In genomic region chr13:63336335-63336734, GRCm38 (mm10) we compare ENCODE assay signal across 8 mouse cellular contexts.
DNase-seq lines count a peak whose midpoint lies in the region; ATAC-seq and TF ChIP-seq lines count a peak whose summit lies in the region.

No protein-coding gene starts in this region.

- peak; percentile 75 for ATAC-seq in hindbrain, postnatal 0 days
- peak; percentile 88 for ATAC-seq in midbrain, embryonic 15.5 days (replicated peaks)
- ATAC-seq in intestine, embryonic 15.5 days = no peak; the same call in 1 of the 2 replicates

- no peaks in the 10 kb centered on the region for H3K9me3 ChIP-seq in embryonic facial prominence, embryonic 10.5 days
- no peaks in the 10 kb centered on the region for H3K9me3 ChIP-seq in hindbrain, postnatal 0 days (ENCODE audit: low read length)
- H3K9me3 ChIP-seq in midbrain, embryonic 15.5 days = no peaks in the 10 kb centered on the region
- H3K9me3 ChIP-seq in intestine, embryonic 15.5 days = no peaks in the 10 kb centered on the region

- WGBS in embryonic facial prominence, embryonic 10.5 days = 48% methylated on average over 7 of the region's 7 CpGs
- 34% methylated on average over 7 of the region's 7 CpGs for WGBS in hindbrain, postnatal 0 days
- WGBS in midbrain, embryonic 15.5 days = 18% methylated on average over 7 of the region's 7 CpGs
- 68% methylated on average over 7 of the region's 7 CpGs for WGBS in intestine, embryonic 15.5 days

- no peaks in the 10 kb centered on the region for H3K27me3 ChIP-seq in embryonic facial prominence, embryonic 10.5 days (replicated peaks; ENCODE audit: low read depth, poor library complexity, severe bottlenecking)
- no peaks in the 10 kb centered on the region for H3K27me3 ChIP-seq in hindbrain, postnatal 0 days (ENCODE audit: insufficient read depth, low read length)
- no peaks in the 10 kb centered on the region for H3K27me3 ChIP-seq in midbrain, embryonic 15.5 days (replicated peaks)
- no peaks in the 10 kb centered on the region for H3K27me3 ChIP-seq in intestine, embryonic 15.5 days (replicated peaks)

- peaks cover 49% of the 10 kb centered on the region for H3K4me1 ChIP-seq in embryonic facial prominence, embryonic 10.5 days
- H3K4me1 ChIP-seq in hindbrain, postnatal 0 days (ENCODE audit: insufficient read depth, low read length) = no peaks in the 10 kb centered on the region; the same call in 1 of the 2 replicates
- peaks cover 8% of the 10 kb centered on the region; the same call in 1 of the 2 replicates for H3K4me1 ChIP-seq in midbrain, embryonic 15.5 days
- H3K4me1 ChIP-seq in intestine, embryonic 15.5 days (replicated peaks) = 0 out of 2 replicates have a peak, but pooled peaks cover 7% of the 10 kb centered on the region

- TF ChIP-seq CTCF in hindbrain, postnatal 0 days (IDR thresholded peaks at IDR 0.05; ENCODE audit: low read depth) = no peak

- no peak overlapping the region for H3K4me2 ChIP-seq in hindbrain, postnatal 0 days (ENCODE audit: low read depth, low read length)
- no peak overlapping the region for H3K4me2 ChIP-seq in midbrain, embryonic 15.5 days
- no peak overlapping the region for H3K4me2 ChIP-seq in intestine, embryonic 15.5 days (replicated peaks)

- H3K9ac ChIP-seq in hindbrain, postnatal 0 days (replicated peaks; ENCODE audit: low read length) = no peak overlapping the region
- H3K9ac ChIP-seq in midbrain, embryonic 15.5 days = no peak overlapping the region
- no peak overlapping the region for H3K9ac ChIP-seq in intestine, embryonic 15.5 days

- no peak overlapping the region for H3K4me3 ChIP-seq in embryonic facial prominence, embryonic 10.5 days
- no peak overlapping the region for H3K4me3 ChIP-seq in hindbrain, postnatal 0 days (ENCODE audit: low read length)
- no peak overlapping the region for H3K4me3 ChIP-seq in midbrain, embryonic 15.5 days
- H3K4me3 ChIP-seq in intestine, embryonic 15.5 days (replicated peaks) = no peak overlapping the region

- H3K27ac ChIP-seq in embryonic facial prominence, embryonic 10.5 days (replicated peaks) = peak overlapping the region; percentile 77
- no peak overlapping the region for H3K27ac ChIP-seq in hindbrain, postnatal 0 days
- peak overlapping the region; percentile 22; the same call in 1 of the 2 replicates for H3K27ac ChIP-seq in midbrain, embryonic 15.5 days
- H3K27ac ChIP-seq in intestine, embryonic 15.5 days = no peak overlapping the region

- DNase-seq in frontal cortex, postnatal 10 days (ENCODE audit: low spot score in 2 of 2) = peak; percentile 50 to 53
- DNase-seq in frontal cortex, postnatal 14 days (ENCODE audit: low spot score in 2 of 2) = no peak
- peak; percentile 25 for DNase-seq in embryonic facial prominence, embryonic 10.5 days (ENCODE audit: low spot score)
- peak; percentile 51 for DNase-seq in hindbrain, postnatal 0 days (ENCODE audit: low spot score)
- DNase-seq in heart, adult 8-10 months (ENCODE audit: low spot score) = no peak
- DNase-seq in kidney, postnatal 36 days = no peak

- peaks cover 3% of the 10 kb centered on the region; the same call in 1 of the 2 replicates for H3K36me3 ChIP-seq in embryonic facial prominence, embryonic 10.5 days (replicated peaks)
- no peaks in the 10 kb centered on the region for H3K36me3 ChIP-seq in hindbrain, postnatal 0 days (ENCODE audit: insufficient read depth, low read length)
- no peaks in the 10 kb centered on the region for H3K36me3 ChIP-seq in midbrain, embryonic 15.5 days (replicated peaks)
- no peaks in the 10 kb centered on the region for H3K36me3 ChIP-seq in intestine, embryonic 15.5 days

Comparison
In these comparisons a context has a peak if more than half of its experiments do, and no peak if none do; other contexts are left out.
1. DNase-seq: peak in frontal cortex, postnatal 10 days (2 of 2), embryonic facial prominence, embryonic 10.5 days (single experiment) and hindbrain, postnatal 0 days (single experiment); none in frontal cortex, postnatal 14 days (0 of 2), heart, adult 8-10 months (single experiment) and kidney, postnatal 36 days (0 of 2).
2. H3K27ac ChIP-seq: peak in embryonic facial prominence, embryonic 10.5 days (single experiment) and midbrain, embryonic 15.5 days (single experiment); none in hindbrain, postnatal 0 days (single experiment) and intestine, embryonic 15.5 days (single experiment).